Mouse (Mus musculus): ENCODE results near the gene Nab1.
A peak's percentile ranks its signal among the peaks of the same experiment; 100 is the strongest.

Nab1 gene

DNA sequence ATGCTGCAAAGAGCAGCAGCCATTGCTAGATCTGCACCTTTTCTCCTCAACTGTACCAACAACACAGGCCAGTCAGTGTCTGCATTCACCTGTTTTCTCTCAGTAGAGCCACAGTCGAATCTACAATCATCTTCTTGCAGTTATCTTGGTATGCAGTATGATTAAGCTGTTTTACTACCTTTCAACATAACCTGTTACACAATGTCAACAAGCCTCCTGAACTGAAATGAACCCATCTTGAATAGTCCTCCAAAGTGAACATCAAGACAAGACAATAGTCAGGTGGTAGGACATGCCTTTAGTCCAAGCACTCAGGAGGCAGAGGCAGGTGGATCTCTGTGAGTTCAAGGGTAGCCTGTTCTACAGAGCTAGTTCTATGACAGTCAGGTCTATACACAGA, 26.2 kb downstream of the Nab1 start:
- no peak for ATAC-seq (ENCODE audit: low TSS enrichment)

GRCm38 (mm10) chr1:52470811-52471489, 29.5 kb downstream of the Nab1 start:
- ATAC-seq (ENCODE audit: low TSS enrichment): no peak

GRCm38 (mm10) chr1:52470326-52470725, 30.2 kb downstream of the Nab1 start:
- no peak for ATAC-seq (ENCODE audit: low TSS enrichment)

DNA sequence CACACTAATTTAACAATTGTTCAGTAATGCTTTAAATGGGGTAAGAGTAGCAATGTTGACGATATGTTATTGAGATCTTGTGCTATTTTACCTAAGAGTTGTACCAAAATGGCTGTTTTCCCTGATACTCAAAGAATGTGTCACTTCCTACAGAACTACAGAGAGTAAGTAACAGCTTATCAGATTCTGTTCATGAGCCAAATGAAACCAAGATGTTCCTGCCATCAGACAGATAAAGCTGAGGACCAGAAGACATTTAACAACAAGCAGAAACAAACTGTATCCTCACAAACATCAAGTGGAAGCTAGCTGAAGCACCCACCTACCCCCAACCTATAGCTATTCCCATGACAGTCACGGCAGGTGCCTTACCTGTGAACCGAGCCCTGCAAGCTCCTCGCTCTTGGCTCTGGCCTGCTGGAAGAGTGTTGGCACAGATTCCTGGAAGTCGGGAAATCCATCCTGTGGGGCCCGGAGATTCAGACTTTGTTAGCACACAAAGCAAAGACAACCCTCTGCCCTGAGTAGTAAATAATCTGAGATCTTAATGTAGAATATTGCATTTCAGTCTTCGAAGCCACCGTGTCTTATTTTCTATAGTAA, 33.9 kb downstream of the Nab1 start:
- no peak for ATAC-seq (ENCODE audit: low TSS enrichment)

- no peak for ATAC-seq (ENCODE audit: low TSS enrichment)
Observed at GRCm38 (mm10) chr1:52465830-52466229, 34.6 kb downstream of the Nab1 start.

DNA sequence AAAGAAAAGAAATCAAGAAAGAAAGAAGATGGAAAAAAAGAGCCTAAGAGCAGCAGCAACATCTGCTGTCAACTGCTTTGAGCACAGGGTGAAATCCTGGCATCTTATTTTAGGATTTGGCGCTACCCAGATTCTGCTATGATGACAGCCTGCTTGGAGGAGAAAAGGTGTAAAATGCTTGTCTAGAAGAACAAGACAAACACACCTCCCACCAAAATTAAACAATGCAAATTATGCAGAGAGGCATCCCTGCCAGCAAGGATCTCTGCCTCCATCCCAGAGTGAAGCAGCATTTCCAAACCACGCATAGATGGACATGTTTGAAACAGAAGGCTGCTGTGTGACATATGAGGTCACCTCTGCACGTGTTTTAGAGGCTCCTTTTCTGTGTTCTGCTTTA, 35.2 kb downstream of the Nab1 start:
- ATAC-seq (ENCODE audit: low TSS enrichment): peak; percentile 88

DNA sequence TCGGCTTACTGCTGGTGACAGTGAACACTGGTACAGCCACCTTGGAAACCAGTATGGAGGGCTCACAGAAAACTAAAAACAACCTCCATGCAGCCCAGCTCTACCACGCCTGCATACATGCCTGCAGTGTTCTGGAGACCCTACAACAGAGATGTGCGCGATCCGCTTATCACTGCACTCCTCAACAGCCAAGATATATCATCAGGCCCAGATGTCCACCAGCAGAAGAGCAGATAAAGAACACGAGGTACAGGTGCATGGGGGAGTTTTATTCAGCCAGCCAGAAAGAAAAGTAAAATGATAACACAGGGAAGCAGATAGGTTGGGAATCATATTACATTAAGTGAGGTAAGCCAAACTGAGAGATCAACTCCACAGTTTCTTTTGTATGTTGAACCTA, 37.2 kb downstream of the Nab1 start:
- ATAC-seq (ENCODE audit: low TSS enrichment): no peak

DNA sequence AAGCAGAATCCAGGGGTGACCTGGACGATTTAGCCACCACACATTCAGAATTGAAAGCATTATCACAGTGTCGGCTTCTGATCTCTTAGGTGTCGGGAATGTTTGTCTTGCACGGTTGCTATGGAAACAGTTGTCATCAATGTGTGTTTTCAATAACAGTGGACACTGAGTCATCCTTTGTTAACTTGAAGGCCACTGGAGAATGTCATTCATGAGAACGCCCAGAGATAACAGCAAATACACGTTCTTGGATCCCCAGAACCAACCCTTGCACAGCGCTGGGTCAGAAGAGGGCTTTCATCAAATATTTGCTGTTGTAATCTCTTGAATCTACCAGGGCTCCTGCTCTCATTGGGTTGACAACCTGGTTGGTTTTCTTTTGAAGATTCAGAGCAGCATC, 43.9 kb downstream of the Nab1 start:
- no peak for ATAC-seq (ENCODE audit: low TSS enrichment)

GRCm38 (mm10) chr1:52454509-52455001, 45.9 kb downstream of the Nab1 start:
- peak; percentile 73 for ATAC-seq (ENCODE audit: low TSS enrichment)

DNA sequence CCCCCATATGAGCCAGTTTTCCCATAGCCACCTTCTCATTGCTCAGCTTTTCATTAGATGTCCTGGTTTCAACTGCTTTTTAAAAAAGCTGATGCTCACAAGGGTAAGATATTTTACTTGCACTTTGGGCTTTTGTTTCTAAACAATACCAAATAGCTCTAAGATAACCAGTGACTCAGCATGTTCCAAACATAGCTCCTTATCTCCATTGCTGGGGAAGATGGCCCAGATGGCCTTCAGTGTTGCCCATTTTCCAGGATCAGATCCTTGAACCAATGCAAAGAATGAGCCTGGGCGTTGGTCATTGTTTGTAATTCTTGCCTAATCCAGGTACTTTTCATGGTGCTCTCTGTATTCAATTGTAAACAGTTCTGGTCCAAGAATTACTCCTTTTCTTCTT, 49.1 kb downstream of the Nab1 start:
- no peak for ATAC-seq (ENCODE audit: low TSS enrichment)

DNA sequence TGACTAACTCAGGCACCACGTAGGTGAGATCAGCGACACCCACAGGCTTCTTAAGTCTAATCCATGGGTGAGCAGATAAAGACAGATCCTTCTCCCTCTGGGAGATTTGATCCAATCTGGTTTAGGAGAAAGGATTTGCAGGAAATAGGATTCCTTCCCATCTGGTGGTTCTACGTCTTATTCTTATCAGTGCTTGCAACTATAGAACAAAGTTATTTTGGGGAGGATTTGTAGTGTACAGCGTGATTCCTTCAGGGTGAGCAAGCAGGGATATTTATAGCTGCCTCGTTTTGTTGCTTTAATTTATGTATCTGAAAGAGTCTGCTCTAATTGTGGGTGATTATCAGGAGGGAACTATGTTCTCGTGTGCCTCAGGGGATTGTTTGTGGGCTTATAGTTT, 64.6 kb downstream of the Nab1 start:
- ATAC-seq (ENCODE audit: low TSS enrichment): peak; percentile 85

GRCm38 (mm10) chr1:52434085-52434484, 66.4 kb downstream of the Nab1 start:
- no peak for ATAC-seq (ENCODE audit: low TSS enrichment)

- no peak for ATAC-seq (ENCODE audit: low TSS enrichment)
Observed at GRCm38 (mm10) chr1:52431806-52432205, 68.7 kb downstream of the Nab1 start.

GRCm38 (mm10) chr1:52430606-52431005, 69.9 kb downstream of the Nab1 start:
- ATAC-seq (ENCODE audit: low TSS enrichment): no peak

GRCm38 (mm10) chr1:52430116-52430515, 70.4 kb downstream of the Nab1 start:
- no peak for ATAC-seq (ENCODE audit: low TSS enrichment)

DNA sequence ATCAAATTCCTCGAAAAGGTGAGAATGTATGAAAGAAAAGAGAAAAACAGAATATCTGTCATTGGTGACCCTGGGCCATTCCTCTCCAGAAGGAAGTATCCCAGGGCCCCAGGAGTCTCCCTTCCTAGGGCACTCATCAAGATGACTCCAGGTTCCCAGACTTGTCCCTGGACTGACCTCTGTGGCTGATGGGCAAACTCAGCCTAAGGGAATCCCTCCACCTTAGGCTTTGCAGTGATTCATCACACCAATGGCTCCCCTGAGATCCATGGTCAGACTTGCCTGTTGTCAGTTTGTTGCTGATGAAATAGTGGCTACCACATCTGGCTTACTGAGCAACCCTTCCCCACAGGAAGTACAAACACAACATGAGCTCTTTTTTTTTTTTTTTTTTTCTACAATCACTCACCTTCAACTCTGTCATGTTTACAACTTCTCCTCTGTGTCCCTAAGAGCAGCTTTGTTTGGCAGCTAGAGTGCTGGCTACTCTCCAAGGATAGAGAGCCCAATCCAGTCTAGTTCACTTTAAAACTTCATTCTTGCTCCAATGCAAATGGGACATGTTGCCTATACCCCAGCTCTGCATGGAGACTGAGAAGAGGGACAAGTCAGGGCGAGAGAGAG, 72.5 kb downstream of the Nab1 start:
- ATAC-seq (ENCODE audit: low TSS enrichment): no peak

DNA sequence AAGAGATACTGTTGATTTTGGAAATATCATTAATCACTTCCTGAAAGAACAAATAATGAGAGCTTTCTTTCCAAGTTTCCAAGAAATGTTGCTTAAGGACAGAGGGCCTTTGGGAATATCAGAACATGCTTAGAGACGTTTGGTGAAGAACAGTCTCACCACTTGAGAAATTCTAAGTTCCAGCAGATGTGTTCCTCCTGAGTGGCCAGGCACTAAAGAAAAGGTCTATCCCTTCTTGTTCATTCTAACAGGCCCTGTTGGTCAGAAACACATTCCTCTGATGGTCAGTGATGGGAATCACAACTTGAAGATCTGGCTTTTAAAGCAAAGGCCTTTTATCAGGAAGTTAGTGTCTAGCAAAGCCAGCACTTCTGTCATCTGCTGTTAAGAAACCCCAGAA, 76.6 kb downstream of the Nab1 start:
- ATAC-seq (ENCODE audit: low TSS enrichment): no peak

DNA sequence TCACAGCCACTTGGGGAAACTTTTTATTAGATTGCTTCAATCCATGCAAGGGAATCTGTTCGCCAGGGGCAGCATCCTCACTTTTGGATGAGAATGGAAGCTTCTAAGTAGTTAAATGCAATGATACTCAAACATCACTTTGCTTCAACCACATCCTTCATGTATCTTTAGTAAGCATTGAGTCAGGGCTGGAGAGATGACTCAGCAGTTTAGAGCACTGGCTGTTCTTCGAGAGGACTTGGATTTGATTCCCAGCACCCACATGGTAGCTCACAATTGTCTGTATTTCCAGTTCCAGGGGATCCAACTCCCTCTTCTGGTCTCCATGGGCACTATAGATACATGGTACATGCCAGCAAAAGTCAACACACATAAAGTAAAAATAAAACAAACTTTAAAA, 77.4 kb downstream of the Nab1 start:
- no peak for ATAC-seq (ENCODE audit: low TSS enrichment)

- ATAC-seq (ENCODE audit: low TSS enrichment): no peak
Observed at GRCm38 (mm10) chr1:52422137-52422536, 78.3 kb downstream of the Nab1 start.

DNA sequence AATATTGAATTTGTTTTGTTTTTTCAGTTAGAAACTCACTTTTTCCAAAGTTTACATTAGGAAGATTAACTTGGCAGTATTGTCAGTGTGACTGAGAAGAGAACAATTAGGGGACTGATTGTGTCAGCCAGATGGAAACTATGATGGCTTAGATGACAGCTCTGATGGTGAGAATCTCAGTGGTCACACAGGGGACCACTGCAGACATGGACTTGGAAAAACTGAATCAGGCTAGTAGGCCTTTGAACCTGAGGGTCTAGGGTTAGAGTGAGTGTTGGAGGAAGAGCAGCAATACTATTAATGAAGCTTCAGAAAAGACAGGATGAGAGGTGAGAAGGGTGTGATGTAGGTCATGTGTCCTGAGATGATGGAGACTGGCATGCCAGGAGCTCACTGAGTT, 78.9 kb downstream of the Nab1 start:
- no peak for ATAC-seq (ENCODE audit: low TSS enrichment)

DNA sequence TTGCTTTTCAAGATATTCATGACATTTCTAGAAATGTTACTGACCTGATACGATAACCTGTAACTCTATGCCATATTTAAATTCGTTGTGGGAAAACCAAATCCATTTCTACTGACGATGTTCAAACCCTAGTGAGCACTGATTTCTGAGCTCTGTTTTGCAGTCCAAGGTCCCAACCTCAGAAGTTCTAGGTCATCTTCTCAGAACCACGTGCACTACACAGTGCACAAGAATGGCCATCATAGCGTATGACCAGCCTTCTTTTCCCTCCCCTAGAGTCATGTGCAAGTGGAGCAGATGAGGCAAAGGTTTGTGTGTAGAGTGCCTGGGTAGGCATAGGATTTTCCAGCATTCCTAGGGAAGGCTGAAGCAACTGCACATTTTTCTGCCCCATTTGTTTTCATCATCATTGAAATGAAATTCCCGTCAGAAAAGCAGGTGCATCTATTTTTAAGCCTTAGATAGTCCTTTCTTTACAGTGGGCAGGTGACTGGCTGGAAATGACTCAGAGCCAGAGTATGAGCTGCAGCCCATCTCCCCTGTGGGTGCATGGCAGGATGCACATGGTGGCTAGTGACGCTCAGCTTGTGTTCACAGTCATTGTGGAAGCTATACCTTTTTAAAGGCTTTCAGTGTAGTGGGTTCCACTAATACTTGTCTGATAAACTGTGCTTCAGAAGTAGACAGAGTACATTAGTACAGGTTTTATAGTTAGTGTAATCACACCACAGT, 81.2 kb downstream of the Nab1 start:
- ATAC-seq (ENCODE audit: low TSS enrichment): no peak
